Mouse (Mus musculus): ENCODE data around the gene Filip1l.

Gene Filip1l

GRCm38 (mm10) chr16:57566215-57566614 lies 213.3 kb downstream of the Filip1l start:
- DNase-seq (ENCODE audit: low read depth, low spot score), result no peak

GRCm38 (mm10) chr16:57568648-57569404 lies 215.9 kb downstream of the Filip1l start:
- DNase-seq (ENCODE audit: low read depth, low spot score), result no peak

- no peak for DNase-seq (ENCODE audit: low read depth, low spot score)
Measured at GRCm38 (mm10) chr16:57570789-57571311, 218.0 kb downstream of the Filip1l start.

GRCm38 (mm10) chr16:57573831-57574230 lies 220.9 kb downstream of the Filip1l start:
- no peak for DNase-seq (ENCODE audit: low read depth, low spot score)

GRCm38 (mm10) chr16:57575764-57576388 lies 223.0 kb downstream of the Filip1l start:
- no peak for DNase-seq (ENCODE audit: low read depth, low spot score)

GRCm38 (mm10) chr16:57577519-57577918 lies 224.6 kb downstream of the Filip1l start:
- DNase-seq (ENCODE audit: low read depth, low spot score), result no peak

GRCm38 (mm10) chr16:57580041-57580440 lies 227.1 kb downstream of the Filip1l start:
- no peak for DNase-seq (ENCODE audit: low read depth, low spot score)

GRCm38 (mm10) chr16:57582008-57582407 lies 229.1 kb downstream of the Filip1l start:
- no peak for DNase-seq (ENCODE audit: low read depth, low spot score)

- DNase-seq (ENCODE audit: low read depth, low spot score), result no peak
Measured at GRCm38 (mm10) chr16:57585201-57585600, 232.3 kb downstream of the Filip1l start.

GRCm38 (mm10) chr16:57593422-57594157 lies 240.7 kb downstream of the Filip1l start:
- peak; percentile 70 for DNase-seq (ENCODE audit: low read depth, low spot score)

GRCm38 (mm10) chr16:57597295-57597957 lies 244.5 kb downstream of the Filip1l start:
- DNase-seq (ENCODE audit: low read depth, low spot score), result no peak

- DNase-seq (ENCODE audit: low read depth, low spot score), result no peak
Measured at GRCm38 (mm10) chr16:57601031-57601430, 248.1 kb downstream of the Filip1l start.

- DNase-seq (ENCODE audit: low read depth, low spot score), result peak; percentile 92
Measured at GRCm38 (mm10) chr16:57606444-57607227, 253.7 kb downstream of the Filip1l start, which contains the start of gene Cmss1. Cmss1 (minus strand) TSS chr16:57606864.

- peak; percentile 70 for DNase-seq (ENCODE audit: low read depth, low spot score)
Measured at GRCm38 (mm10) chr16:57611768-57612167, 258.9 kb downstream of the Filip1l start.

All from mesoderm, embryonic 11.5 days (tissue).